ENCODE assay signal across 9 mouse cellular contexts in genomic region chr16:89830221-89830648, GRCm38 (mm10).
A peak's percentile ranks its signal among the peaks of the same experiment; 100 is the strongest.
DNase-seq lines count a peak whose midpoint lies in the region.
"Had no signal": no experiment of that assay in that cellular context is flagged by ENCODE, and none has a peak within 500 bp of the region (broad histone marks: within the 10 kb centered on the region; RNA-seq: fewer than 3 reads in every experiment).

No protein-coding gene starts in this region.

- DNase-seq in embryo, embryonic 10 days (ENCODE audit: low spot score), result peak; percentile 39
- no peak for DNase-seq in embryo, embryonic 11 days
- DNase-seq in heart, adult 18-20 months, result peak; percentile 72 to 82
- DNase-seq in kidney, adult 8-10 months, result peak; percentile 39 to 50
- peak; percentile 60 to 70 for DNase-seq in lung, adult 18-20 months
- DNase-seq in gastrocnemius, postnatal 4 days (ENCODE audit: low spot score in 2 of 2), result no peak
- no peak for DNase-seq in urinary bladder, adult 2 months (ENCODE audit: low spot score)
- DNase-seq in urinary bladder, postnatal 4 days (ENCODE audit: low spot score in 2 of 2), result no peak
- DNase-seq: layer of hippocampus, postnatal 36 days had no signal

Comparison
In these comparisons a context has a peak if more than half of its experiments do, and no peak if none do; other contexts are left out.
1. DNase-seq: peak in embryo, embryonic 10 days (single experiment), heart, adult 18-20 months (2 of 2), kidney, adult 8-10 months (2 of 2) and lung, adult 18-20 months (2 of 2); none in embryo, embryonic 11 days (single experiment), gastrocnemius, postnatal 4 days (0 of 2), urinary bladder, adult 2 months (single experiment) and urinary bladder, postnatal 4 days (0 of 2).